Mouse (Mus musculus) embryo, embryonic 11 days (tissue): ENCODE measurements around the gene Col4a1.
A peak's percentile ranks its signal among the peaks of the same experiment; 100 is the strongest.

ENCODE experiments used
- DNase-seq: peaks from one replicate; pipeline ENCODE4 v3.0.0-alpha.2; 2015

Gene Col4a1

GRCm38 (mm10) chr8:11262031-11262735, 50.4 kb downstream of the Col4a1 start:
- no peak for DNase-seq

DNA sequence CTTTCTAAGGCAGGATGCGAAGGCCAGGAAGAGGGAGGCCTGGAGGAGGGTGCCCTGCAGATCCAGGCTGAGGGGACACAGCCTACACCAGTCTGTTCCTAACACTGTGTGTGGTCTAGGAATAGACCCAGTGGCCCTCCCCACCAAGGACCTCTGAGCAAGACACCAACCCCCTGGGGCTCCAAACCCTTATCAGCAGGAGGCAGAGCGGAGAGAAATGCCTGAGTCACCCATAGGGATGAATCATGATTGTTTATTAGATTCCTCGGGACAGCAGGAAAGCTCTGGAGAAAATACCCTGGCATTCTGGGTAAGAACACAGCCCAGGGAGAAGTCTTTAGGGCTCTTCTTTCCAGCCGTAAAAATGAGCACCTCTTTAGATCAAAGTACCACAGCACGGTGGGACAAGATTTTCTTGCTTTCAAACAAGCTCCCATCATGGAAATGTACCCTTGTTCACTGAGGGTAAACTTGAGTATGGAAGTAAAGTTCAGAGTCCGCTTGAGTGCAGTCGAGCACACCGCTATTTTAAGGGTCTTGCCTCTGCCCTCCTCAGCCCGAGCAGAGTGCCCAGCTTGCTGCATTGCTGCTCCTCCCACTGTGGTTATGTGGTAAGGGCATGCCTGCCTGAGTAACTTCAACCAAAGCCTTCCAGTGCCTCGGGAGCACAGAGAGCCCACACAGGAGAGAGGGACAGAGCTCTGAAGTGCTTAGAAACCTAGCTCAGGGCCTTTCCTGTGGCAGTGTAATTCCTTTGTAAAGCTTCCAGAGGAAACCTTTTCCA, 52.6 kb downstream of the Col4a1 start:
- DNase-seq: no peak

- DNase-seq: no peak
Observed at GRCm38 (mm10) chr8:11258517-11259136, 54.0 kb downstream of the Col4a1 start.

GRCm38 (mm10) chr8:11257079-11258017, 55.3 kb downstream of the Col4a1 start:
- DNase-seq: no peak

GRCm38 (mm10) chr8:11256405-11256804, 56.2 kb downstream of the Col4a1 start:
- DNase-seq: no peak

GRCm38 (mm10) chr8:11255680-11256079, 56.9 kb downstream of the Col4a1 start:
- no peak for DNase-seq

DNA sequence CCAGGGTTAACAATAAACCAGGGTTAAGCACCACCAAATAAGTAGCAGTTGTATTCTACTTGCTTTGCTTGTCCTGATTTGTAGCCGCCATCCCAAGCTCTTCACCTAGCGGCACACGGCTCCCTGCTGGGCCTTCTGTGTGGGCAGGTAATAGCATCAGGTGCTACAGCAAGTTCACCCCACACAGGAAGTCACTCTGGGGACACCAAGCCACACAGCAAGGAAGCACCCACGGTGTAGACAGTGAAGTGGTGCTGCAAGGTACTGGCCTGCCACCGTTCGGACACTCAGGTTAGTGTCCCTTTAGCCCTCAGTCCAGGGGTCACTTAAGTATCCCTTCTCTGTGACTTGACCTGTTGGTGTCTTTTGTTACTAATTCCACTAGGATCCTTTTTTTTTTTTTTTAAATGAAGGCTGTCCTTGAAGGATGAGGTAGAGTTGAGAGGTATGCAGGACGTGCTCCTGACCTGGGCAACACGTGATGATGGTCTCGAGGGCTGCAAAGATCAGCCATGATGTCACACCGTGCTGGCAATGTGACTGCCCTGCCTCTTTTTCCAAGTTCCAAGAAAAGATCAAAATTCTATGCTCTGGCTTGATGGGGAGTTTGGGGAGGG, 57.6 kb downstream of the Col4a1 start:
- no peak for DNase-seq

DNA sequence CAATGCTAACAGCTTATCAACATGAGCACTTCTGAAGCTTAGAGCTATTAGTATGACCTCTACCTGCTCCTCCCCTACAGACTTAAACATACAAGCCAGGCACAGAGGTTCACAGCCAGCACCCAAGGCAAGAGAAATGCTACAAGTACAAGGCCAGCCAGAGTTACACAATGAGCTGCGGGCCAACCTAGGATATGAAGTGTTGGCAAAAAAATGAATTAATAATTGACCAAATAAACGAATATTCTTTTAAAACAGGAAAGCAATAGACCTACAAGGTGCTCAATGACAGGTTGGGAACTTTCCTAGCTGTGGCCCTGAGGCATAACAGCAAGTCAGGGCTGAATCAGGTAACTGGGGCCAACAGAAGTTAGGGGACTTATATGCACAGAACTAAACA, 58.1 kb downstream of the Col4a1 start:
- no peak for DNase-seq

DNA sequence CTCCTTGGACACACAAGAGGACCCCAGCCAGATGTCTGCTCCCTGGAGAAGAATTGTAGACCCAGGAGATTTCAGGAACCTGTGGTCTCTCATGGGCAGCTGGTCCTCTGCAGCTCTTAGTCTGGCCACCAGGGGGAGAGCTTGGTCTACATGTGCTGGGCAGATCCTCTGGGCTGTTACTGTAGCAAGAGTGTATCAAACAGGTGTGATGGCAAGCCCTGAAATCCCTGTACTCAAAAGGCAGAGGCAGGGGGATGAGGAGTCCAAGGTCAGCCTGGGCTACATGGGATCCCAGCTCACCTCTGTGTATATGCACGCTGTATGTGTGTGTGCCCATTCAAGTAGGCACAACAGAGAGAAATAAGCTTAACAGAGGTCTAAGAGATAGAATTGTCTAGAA, 59.1 kb downstream of the Col4a1 start:
- DNase-seq: peak; percentile 80

DNA sequence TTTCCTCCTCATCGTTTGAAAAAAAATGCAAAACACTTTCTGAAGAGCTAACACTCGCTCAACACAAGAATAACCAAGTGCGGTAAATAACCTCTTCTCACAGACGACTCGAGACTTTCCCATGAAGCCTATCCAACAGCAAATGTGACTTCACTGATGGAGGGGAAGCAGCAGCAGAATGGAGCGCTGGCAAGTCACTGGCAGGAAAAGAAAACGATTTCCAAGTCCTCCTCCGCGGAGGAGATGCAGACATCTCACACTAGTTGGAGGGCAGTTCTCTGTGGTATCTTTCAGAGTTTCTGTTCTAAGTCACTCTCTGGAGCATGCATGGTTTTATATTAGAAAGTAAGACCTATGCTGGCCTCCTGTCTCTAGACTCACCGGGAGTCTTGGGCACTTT, 59.6 kb downstream of the Col4a1 start:
- no peak for DNase-seq

DNA sequence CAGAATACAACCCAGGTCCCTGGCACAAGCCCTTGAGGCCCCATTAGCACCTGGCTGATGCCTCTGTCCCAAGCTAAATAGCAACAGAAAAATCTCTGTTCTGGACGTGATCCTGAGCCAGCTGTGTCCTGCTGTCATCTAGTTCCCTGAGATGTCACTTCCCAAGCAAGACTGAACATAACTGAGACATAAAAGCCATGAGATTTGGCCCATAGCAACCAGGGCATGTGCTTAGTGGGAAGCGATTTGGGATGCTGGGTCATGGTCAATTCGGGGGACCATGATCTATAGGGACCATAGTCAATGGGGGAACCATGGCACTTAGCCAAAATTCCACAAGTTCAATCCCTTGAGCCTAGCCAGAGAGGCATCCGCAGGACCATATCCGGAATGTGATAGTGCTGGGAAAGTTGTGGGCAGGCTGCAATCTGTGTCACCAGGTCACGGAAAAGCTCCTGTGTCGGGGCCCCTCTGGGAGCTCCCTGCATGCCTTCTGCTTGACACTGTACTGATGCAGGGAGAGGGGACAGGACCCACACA, 60.3 kb downstream of the Col4a1 start:
- no peak for DNase-seq

DNA sequence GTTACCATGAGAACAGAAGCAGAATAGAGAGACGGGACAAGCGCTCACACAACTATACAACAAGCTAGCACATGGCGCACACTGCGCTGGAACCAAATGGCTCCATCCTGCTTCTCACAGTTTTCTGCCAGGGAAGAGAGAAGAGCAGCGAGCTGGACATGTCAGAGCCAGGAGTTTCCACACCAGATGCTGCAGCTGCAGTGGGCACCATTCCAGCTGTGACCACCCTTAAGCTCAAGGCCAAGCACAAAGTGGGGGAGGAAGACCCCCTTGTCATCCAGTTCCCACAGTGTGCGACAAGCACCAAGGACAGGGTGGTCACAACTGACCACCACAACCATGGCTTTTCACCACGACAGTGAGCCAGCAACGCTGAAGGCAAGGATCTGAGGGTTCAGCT, 62.5 kb downstream of the Col4a1 start:
- DNase-seq: no peak

GRCm38 (mm10) chr8:11249541-11250058, 63.0 kb downstream of the Col4a1 start:
- DNase-seq: no peak

- no peak for DNase-seq
Observed at GRCm38 (mm10) chr8:11248712-11249111, 63.9 kb downstream of the Col4a1 start.

- no peak for DNase-seq
Observed at GRCm38 (mm10) chr8:11241488-11241887, 71.1 kb downstream of the Col4a1 start.

DNA sequence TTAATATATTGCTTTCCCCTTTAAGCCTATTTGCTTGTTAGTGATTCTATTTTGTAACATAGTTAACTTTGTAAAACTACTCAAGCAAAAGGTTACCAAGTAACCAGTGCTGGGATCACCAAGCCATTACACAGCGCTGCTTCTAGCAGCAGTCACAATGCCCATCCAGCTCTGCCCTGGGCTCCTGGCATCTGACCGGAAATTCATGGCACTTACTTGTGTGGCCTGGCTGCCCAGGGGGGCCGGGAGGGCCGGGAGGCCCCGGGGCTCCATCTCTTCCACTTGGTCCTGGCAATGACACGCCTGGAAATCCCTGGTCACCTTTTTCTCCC, 77.8 kb downstream of the Col4a1 start:
- DNase-seq: no peak

DNA sequence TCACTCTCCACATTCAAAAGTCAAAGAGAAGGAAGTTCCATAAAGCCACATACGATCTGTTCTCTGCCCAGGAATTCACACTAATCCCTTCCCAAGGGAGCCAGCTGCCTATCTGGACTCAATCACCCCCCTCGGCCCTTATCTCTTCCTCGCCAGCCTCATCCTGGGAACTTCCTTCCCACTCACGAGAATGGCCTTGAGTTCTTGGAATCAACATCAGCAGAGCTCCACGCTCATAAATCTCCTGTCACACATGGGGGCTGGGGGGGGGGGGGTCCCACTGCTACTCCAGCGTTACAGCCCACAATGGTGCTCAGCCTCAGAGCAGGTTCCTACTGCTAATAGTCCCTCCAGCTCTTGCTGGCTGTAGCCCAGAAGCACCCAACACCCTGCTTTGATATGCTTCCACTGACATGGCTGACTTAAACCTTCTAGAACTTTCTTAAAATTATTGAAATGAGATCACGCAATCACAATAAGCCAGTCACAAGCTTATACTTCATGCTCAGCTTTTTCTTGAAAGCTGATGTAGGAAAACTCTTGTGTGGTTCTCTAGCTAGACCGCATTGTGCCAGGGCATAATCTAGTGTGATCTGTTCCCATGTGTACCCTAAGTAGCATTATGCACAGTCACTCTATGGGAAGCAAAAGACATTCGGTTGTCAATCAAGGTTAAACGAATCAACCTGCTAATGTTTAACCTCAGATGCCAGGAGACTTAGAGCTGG, 78.3 kb downstream of the Col4a1 start:
- DNase-seq: no peak

DNA sequence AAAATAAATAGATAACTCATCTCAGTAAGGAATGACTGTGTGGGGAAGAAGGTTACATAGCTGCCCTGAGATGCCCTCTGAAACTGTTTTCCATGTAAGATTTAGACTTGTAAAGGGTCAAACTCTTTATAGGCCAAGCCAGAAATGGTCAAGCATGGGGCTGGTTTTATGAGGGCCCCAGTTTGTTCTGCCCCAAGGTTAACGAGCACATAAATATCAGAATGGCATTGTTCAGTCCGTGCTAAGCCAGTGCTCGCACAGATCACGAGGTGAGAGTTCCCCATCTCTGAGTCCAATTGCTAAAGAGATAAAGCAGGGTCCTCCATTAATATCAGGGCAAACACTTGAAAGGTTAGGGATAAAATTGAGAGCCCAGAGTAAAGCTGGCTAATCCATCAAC, 79.6 kb downstream of the Col4a1 start:
- DNase-seq: no peak

GRCm38 (mm10) chr8:11230277-11230676, 82.3 kb downstream of the Col4a1 start:
- peak; percentile 21 for DNase-seq

GRCm38 (mm10) chr8:11227421-11227820, 85.2 kb downstream of the Col4a1 start:
- no peak for DNase-seq
